Mouse (Mus musculus) E14TG2a.4 (cell line): ENCODE measurements at regions not wholly inside any gene's neighbourhood (a gene's known extent, or its start where the extent isn't known, plus 50 kb on each side); places are given as distances from the start of the nearest gene placed in this dataset.

ENCODE experiments used
- CTCF ChIP-seq: conservative IDR thresholded peaks from 2 replicates; pipeline ENCODE4 v1.5.1; 2014; ENCODE audit warnings: low read length
- NANOG ChIP-seq: IDR thresholded peaks from 2 replicates; pipeline ENCODE4 v1.6.1; 2014; ENCODE audit warnings: borderline replicate concordance, low read length, mixed read lengths
- POU5F1 ChIP-seq: IDR thresholded peaks from 2 replicates; pipeline ENCODE4 v1.6.1; 2014; ENCODE audit warnings: low read length, borderline replicate concordance

GRCm38 (mm10) chr14:64525302-64526078 lies 421.4 kb downstream of the Prss52 start:
- TF ChIP-seq CTCF (no peak), NANOG (no peak), POU5F1 (no peak)
